Mouse (Mus musculus): ENCODE data around the gene H2-M10.1.

GRCm38 (mm10) chr17:36309293-36309692, 16.7 kb downstream of the H2-M10.1 start:
- no peak for TF ChIP-seq CTCF (IDR thresholded peaks at IDR 0.05; ENCODE audit: control insufficient read depth, insufficient read depth, insufficient replicate concordance, low read depth, low read length)
- TF ChIP-seq POLR2A (IDR thresholded peaks at IDR 0.05; ENCODE audit: control insufficient read depth, low read depth, low read length): no peak
